Mouse (Mus musculus): ENCODE measurements at regions not wholly inside any gene's neighbourhood (a gene's known extent, or its start where the extent isn't known, plus 50 kb on each side); places are given as distances from the start of the nearest gene placed in this dataset.

GRCm38 (mm10) chr13:55912271-55912711, 76.3 kb upstream of the Pitx1 start:
- TF ChIP-seq CTCF (IDR thresholded peaks at IDR 0.05; ENCODE audit: borderline replicate concordance, control insufficient read depth, extremely low read depth, insufficient read depth, low read length, poor library complexity) (no peak), POLR2A (IDR thresholded peaks at IDR 0.05; ENCODE audit: control insufficient read depth, extremely low read depth, insufficient read depth, low read length, poor library complexity) (no peak)
